Mouse (Mus musculus): ENCODE results near the gene Bcl2l12.

DNA sequence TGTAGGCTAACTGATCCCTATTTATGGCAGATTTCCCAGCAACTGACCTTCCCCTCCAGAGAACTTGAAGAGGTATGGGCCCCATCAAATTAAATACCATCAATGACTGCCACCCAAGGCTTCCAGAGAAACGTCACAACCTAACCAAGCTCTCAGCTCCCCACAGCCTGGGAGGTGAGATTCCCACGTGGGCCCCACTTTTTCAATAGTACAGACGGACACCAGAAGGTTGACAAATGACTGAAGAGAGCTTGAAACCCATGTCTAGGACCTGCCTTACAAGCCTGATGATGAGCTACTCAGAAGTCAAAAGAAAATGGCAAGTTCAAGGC is 13.7 kb downstream of the Bcl2l12 start:
- TF ChIP-seq CTCF (IDR thresholded peaks at IDR 0.05; ENCODE audit: low read depth) (no peak), EP300 (IDR thresholded peaks at IDR 0.05; ENCODE audit: low read depth) (no peak)

Data from liver, embryonic 14.5 days (tissue).